Mouse (Mus musculus) kidney, embryonic 16.5 days (tissue): ENCODE measurements around the gene Gcm2. TPM values are rescaled to one million over a fixed set of nuclear protein-coding genes. Genes with fewer than 3 reads are reported as not detected.

ENCODE experiments used
- ATAC-seq: fragments of 200-750 bp; cut with Nextera tagmentation; 2 replicates; pipeline ENCODE4 v1.8.0; 2017; ENCODE audit warnings: moderate TSS enrichment; ENCODE audit not compliant: low FRiP score, low TSS enrichment
- H3K27ac ChIP-seq: fragments of 300-500 bp; sonication (generic); 2 replicates; pipeline ENCODE4 v1.5.1; 2014; ENCODE audit warnings: low read length
- H3K27me3 ChIP-seq: fragments of 300-500 bp; sonication (generic); 2 replicates; pipeline ENCODE4 v1.6.1; 2014; ENCODE audit warnings: low read length, control low read depth, mixed read lengths; ENCODE audit not compliant: insufficient read depth
- H3K36me3 ChIP-seq: fragments of 300-500 bp; sonication (generic); 2 replicates; pipeline ENCODE4 v1.6.1; 2014; ENCODE audit warnings: low read length, control low read depth, mixed read lengths; ENCODE audit not compliant: insufficient read depth
- H3K4me1 ChIP-seq: fragments of 300-500 bp; sonication (generic); 2 replicates; pipeline ENCODE4 v1.6.1; 2014; ENCODE audit warnings: low read length, control low read depth, mixed read lengths; ENCODE audit not compliant: insufficient read depth
- H3K4me2 ChIP-seq: fragments of 300-500 bp; sonication (generic); replicated peaks from 2 replicates; pipeline ENCODE4 v1.6.1; 2014; ENCODE audit warnings: low read depth, low read length
- H3K4me3 ChIP-seq: fragments of 300-500 bp; sonication (generic); 2 replicates; pipeline ENCODE4 v1.5.1; 2014; ENCODE audit warnings: mild to moderate bottlenecking, low read length
- H3K9ac ChIP-seq: fragments of 300-500 bp; sonication (generic); replicated peaks from 2 replicates; pipeline ENCODE4 v1.6.1; 2014; ENCODE audit warnings: low read length
- H3K9me3 ChIP-seq: fragments of 300-500 bp; sonication (generic); 2 replicates; pipeline ENCODE4 v1.6.1; 2016; ENCODE audit warnings: low read length, control low read depth
- WGBS: fragments of 180-500 bp; shearing (Covaris S2); extraction: QIAGEN DNeasy Blood & Tissue Kit; methylation state at CpG from one replicate; pipeline ENCODE4 v1.1.7; 2014; 5-methylcytosine and 5-hydroxymethylcytosine counted together
- polyA plus RNA-seq: library from polyadenylated mRNA; unstranded; fragments of >200 nt; fragmentation: Nextera tagmentation; extraction: Ambion mirVana; gene quantifications from 2 replicates; pipeline ENCODE4 v1.2.1, GENCODE M21; 2015

Gcm2 gene
- polyA plus RNA-seq, 1 experiment from 2014 or later = not detected

DNA sequence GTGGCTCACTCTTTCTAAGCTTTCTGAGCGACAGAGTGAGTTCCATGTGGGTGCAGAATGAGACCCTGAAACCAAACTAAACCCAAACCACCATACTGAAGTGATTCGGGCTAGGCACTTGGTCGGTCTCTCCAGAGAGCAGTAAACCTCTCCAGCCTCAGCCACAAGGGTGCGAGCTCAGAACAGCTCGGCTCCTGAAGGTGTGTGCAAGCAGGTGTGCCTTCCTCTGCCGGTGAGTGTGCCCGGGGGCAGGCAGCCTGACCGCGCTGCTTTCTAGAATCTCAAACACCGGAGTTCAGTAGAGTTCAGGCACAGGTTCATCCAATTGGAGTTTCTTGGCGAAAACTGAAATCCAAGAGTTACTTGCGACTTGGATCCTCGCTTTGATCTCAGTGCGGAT is 3.1 kb upstream of the Gcm2 start, which contains the start of gene Sycp2l:
Gene Sycp2l, plus strand, starts transcription at position 368 of the 400 bp plus-strand sequence.
- Histone ChIP-seq H3K4me3 (peak within 1 kb of the TSS; percentile 28), H3K9ac (no peak within 1 kb of the TSS), H3K27me3 (peaks cover 15% of the 10 kb centered on the region), H3K36me3 (no peaks in the 10 kb centered on the region), H3K9me3 (no peaks in the 10 kb centered on the region), H3K4me1 (no peaks in the 10 kb centered on the region), H3K27ac (no peak within 1 kb of the TSS), H3K4me2 (peak within 1 kb of the TSS; percentile 39)
- 16% methylated on average over 14 of the region's 14 CpGs for WGBS
- ATAC-seq = no peak

DNA sequence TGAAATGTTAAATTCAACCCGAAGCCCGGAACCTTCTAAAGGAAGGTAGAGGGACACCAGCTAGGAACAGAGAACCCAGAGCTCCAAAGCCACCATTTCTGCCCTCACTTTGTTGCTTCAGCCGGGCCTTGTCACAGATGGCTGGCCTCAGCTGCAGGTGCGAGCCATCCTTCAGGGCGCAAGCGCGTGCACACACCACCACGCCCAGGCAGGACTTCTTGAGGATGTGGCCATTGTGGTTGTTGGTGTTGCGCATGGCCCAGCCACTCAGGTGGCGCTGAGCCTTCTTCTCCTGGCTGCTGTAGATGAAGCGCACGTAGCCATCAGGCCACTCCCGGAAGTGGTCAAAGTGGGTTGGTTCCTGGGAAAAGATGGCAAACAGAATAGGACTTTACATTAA is 5.3 kb downstream of the Gcm2 start:
- no peaks in the 10 kb centered on the region for H3K27me3 ChIP-seq
- no peak overlapping the region for H3K4me3 ChIP-seq
- H3K9me3 ChIP-seq = no peaks in the 10 kb centered on the region
- no peak overlapping the region for H3K27ac ChIP-seq
- no peak for ATAC-seq
- no peaks in the 10 kb centered on the region for H3K36me3 ChIP-seq
- 93% methylated on average over 13 of the region's 13 CpGs for whole genome bisulfite sequencing
- no peaks in the 10 kb centered on the region for H3K4me1 ChIP-seq
- H3K4me2 ChIP-seq = no peak overlapping the region
- H3K9ac ChIP-seq = no peak overlapping the region

DNA sequence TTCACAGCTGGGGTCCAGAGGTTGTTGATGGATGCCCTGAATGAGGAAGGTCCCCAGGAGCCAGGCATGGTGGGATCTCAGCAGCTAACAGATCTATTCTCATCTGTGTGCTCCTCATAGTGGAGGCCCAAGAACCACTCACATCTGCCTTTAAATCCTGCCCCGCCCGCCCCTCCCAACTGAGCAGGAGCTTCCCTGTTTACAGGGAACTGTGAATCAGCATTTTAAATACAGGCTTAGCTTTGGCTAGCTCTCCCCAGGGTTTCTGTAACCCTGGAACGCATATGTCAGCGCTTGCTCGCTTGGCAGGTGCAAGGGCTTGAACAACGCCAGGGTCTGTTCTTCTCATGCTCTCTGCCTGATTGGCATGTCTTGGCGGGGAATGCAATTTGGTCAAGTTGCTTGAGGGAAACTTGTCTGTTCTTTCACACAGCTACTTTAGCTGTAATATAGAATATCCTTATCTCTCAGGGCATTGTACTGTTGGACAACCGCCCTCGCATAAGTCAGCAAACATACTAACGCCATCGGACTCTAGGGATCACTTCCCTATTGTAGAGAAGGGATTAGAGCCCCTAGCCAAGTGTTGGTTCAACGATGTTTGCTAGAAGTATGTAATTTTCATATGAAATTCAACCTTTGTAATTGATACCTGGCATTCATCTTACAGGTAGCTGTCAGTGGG is 6.9 kb downstream of the Gcm2 start:
- no peaks in the 10 kb centered on the region for H3K36me3 ChIP-seq
- H3K9ac ChIP-seq = no peak overlapping the region
- no peaks in the 10 kb centered on the region for H3K27me3 ChIP-seq
- WGBS = 83% methylated on average over 12 of the region's 12 CpGs
- no peaks in the 10 kb centered on the region for H3K4me1 ChIP-seq
- H3K9me3 ChIP-seq = no peaks in the 10 kb centered on the region
- H3K4me3 ChIP-seq = no peak overlapping the region
- no peak for ATAC-seq
- H3K4me2 ChIP-seq = no peak overlapping the region
- no peak overlapping the region for H3K27ac ChIP-seq

DNA sequence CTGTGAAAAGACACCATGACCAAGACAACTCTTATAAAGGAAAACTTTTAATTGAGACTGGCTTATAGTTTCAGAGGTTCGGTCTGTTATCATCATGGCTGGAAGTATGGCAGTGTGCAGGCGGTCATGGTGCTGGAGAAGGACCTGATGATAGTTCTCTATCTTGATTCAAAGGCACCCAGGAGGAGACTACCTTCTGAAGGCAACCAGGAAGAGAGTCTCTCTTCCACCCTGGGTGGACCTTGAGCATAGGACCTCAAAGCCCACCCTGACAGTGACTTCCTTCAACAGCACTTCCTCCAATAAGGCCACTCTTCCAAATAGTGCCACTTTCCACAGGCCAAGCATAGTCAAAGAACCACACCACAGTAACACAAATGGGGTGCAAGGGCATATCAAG is 10.8 kb downstream of the Gcm2 start:
- no peak for ATAC-seq
- no peak overlapping the region for H3K27ac ChIP-seq
- H3K27me3 ChIP-seq = no peaks in the 10 kb centered on the region
- H3K9me3 ChIP-seq = no peaks in the 10 kb centered on the region
- WGBS = 98% methylated on average over 2 of the region's 2 CpGs
- no peak overlapping the region for H3K4me3 ChIP-seq
- H3K36me3 ChIP-seq = no peaks in the 10 kb centered on the region
- no peaks in the 10 kb centered on the region for H3K4me1 ChIP-seq
- H3K4me2 ChIP-seq = no peak overlapping the region
- no peak overlapping the region for H3K9ac ChIP-seq

DNA sequence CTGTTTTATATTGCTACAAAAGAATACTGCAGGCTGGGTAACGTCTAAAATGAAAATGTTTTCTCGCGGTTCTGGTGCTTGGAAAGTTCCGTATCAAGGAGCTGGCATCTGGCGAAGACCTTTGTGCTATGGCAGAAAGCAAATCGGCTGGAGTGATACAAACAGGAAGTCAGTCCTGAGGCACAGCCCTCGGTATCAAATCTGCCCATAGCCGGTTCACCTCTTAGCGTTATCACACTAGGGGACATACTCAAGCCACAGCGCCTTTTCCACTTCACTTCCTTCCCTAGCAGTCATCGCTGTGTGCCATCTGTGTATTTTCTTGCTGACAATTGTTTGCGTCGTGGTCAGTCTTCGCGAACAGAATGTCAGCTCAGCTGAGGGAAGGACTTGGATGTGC is 12.5 kb downstream of the Gcm2 start:
- no peaks in the 10 kb centered on the region for H3K36me3 ChIP-seq
- ATAC-seq = no peak
- no peak overlapping the region for H3K4me3 ChIP-seq
- H3K9me3 ChIP-seq = no peaks in the 10 kb centered on the region
- no peak overlapping the region for H3K4me2 ChIP-seq
- H3K9ac ChIP-seq = no peak overlapping the region
- H3K27me3 ChIP-seq = no peaks in the 10 kb centered on the region
- no peaks in the 10 kb centered on the region for H3K4me1 ChIP-seq
- WGBS = 88% methylated on average over 15 of the region's 15 CpGs
- no peak overlapping the region for H3K27ac ChIP-seq

DNA sequence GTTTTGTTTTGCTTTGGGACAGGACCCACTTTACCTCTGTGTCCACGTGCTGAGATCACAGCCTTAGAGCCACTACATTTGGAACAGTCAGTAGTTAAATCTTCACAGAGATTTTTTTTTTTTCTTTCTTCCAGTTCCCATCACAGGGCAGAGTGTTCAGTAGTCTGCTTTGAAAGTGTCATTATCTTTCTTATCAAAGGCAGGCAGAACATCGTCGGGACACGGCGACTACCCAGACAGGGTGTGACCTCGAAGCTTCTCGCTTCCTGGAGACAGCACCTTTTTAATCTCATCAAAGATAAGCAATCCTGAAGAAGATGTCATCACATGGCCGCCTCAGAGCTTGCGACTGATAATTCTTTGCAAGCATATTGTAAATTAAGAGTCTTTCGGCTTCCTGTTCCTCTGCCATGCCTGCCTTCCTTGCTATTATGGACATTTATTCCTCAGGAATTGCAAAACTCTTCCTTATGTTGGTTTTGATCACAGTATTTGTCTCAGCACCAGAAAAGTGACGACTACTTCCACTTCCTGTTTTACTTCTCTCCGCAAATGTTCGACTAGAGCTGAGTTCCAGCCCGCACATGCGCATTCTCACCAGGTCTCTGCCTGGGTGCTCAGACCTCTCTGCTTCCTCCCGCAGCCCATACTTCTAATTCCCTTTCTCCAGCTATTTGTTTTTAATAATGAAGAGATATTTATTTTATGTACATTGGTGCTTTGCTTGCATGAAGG is 13.3 kb downstream of the Gcm2 start:
- H3K27me3 ChIP-seq = no peaks in the 10 kb centered on the region
- no peak overlapping the region for H3K9ac ChIP-seq
- no peak for ATAC-seq
- no peak overlapping the region for H3K27ac ChIP-seq
- H3K9me3 ChIP-seq = no peaks in the 10 kb centered on the region
- no peaks in the 10 kb centered on the region for H3K36me3 ChIP-seq
- H3K4me2 ChIP-seq = no peak overlapping the region
- WGBS = 69% methylated on average over 16 of the region's 16 CpGs
- no peaks in the 10 kb centered on the region for H3K4me1 ChIP-seq
- H3K4me3 ChIP-seq = no peak overlapping the region

DNA sequence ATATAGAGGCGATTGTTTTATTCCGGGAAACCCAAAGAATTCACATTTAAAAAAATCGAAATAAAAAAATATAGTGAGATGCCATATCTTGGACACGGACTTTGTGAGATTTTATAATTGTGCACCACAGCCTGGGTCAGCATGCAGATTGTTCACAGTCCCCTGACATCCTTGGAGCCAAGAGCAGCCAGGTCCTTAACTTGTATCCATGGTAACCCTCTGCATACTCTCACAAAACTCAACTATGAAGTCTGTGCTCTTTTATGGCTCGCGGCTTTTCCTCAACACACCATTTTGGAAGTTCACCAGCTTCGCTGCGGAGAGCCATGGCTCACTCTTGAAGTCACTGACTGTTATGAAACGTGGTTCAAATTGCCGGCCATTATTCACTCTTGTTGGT is 16.7 kb downstream of the Gcm2 start:
- H3K4me2 ChIP-seq = no peak overlapping the region
- H3K9me3 ChIP-seq = no peaks in the 10 kb centered on the region
- no peak overlapping the region for H3K4me3 ChIP-seq
- ATAC-seq = no peak
- WGBS = 86% methylated on average over 10 of the region's 10 CpGs
- no peak overlapping the region for H3K9ac ChIP-seq
- H3K36me3 ChIP-seq = no peaks in the 10 kb centered on the region
- H3K4me1 ChIP-seq = no peaks in the 10 kb centered on the region
- H3K27ac ChIP-seq = no peak overlapping the region
- H3K27me3 ChIP-seq = 0 out of 2 replicates have a peak, but pooled peaks cover 3% of the 10 kb centered on the region

DNA sequence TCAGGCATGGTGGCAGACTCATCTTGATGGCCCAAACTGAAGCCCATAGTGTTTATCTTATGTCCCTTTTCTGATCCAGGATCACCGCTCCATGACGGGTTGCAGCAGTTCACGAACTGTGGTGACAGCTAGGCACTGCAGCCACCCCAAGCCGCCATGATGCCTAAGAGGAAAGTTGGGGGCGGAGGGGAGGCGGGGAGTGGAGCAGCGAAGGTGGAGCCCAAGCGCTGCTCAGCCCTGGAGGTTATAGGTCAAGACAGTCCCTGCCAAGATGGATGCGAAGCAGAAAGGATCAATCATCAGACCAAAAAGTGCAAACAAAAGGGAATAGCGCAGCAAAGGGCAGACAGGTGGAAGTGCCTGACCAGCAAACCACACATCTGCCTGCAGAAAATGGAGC is 19.6 kb downstream of the Gcm2 start:
- Histone ChIP-seq H3K27ac (no peak overlapping the region), H3K4me3 (no peak overlapping the region), H3K9me3 (no peaks in the 10 kb centered on the region), H3K4me2 (no peak overlapping the region; the same call in 1 of the 2 replicates), H3K27me3 (0 out of 2 replicates have a peak, but pooled peaks cover 3% of the 10 kb centered on the region), H3K36me3 (no peaks in the 10 kb centered on the region), H3K9ac (no peak overlapping the region), H3K4me1 (no peaks in the 10 kb centered on the region)
- WGBS = 43% methylated on average over 10 of the region's 10 CpGs
- ATAC-seq = no peak

DNA sequence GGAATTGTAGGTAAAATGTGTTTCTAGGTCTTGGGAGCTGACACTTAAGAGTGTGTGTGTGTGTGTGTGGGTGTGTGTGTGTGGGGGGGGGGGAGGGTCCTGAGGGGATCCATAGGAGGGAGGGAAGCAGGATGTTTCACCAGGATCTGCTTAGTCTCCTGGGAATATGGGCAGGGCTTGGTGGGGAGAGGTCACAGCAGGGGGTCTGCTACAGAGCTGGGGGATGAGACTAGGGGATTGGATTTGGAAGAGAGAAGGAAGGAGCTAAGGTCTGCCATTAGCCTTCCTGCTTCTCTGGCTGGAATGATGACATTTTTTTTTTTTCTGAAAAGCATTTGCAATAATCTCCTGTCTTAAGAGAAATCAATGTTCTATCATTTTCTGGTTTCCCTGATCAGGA is 22.1 kb downstream of the Gcm2 start:
- ATAC-seq = no peak
- H3K4me2 ChIP-seq = no peak overlapping the region
- no peaks in the 10 kb centered on the region for H3K4me1 ChIP-seq
- H3K27ac ChIP-seq = no peak overlapping the region
- no peak overlapping the region for H3K9ac ChIP-seq
- no peaks in the 10 kb centered on the region for H3K36me3 ChIP-seq
- H3K27me3 ChIP-seq = 0 out of 2 replicates have a peak, but pooled peaks cover 3% of the 10 kb centered on the region
- no peaks in the 10 kb centered on the region for H3K9me3 ChIP-seq
- no peak overlapping the region for H3K4me3 ChIP-seq

DNA sequence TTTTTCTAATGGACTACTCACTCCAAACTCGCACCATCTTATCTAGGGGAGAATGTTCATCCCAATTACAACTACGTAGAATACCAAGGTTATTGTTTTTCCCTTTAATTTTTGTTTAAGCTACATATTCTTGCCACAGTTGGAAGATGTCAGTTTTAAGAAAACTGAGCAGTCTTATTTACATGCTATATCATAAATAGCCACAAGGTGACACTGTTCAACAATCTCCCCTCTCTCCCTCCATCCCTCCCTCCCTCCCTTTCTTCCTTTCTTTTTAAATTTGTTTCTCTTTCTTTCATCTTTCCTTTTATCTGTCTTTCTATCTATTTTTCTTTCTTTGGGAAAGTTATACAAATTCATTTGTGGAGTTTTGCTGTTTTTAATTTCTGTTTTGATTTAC is 25.7 kb downstream of the Gcm2 start:
- no peak overlapping the region for H3K4me2 ChIP-seq
- no peak overlapping the region for H3K9ac ChIP-seq
- H3K4me1 ChIP-seq = no peaks in the 10 kb centered on the region
- no peak for ATAC-seq
- no peaks in the 10 kb centered on the region for H3K36me3 ChIP-seq
- WGBS = 16% methylated on average over 2 of the region's 2 CpGs
- H3K9me3 ChIP-seq = no peaks in the 10 kb centered on the region
- no peak overlapping the region for H3K4me3 ChIP-seq
- H3K27me3 ChIP-seq = no peaks in the 10 kb centered on the region
- no peak overlapping the region for H3K27ac ChIP-seq
